Mouse (Mus musculus) olfactory bulb, adult 2 months (tissue): ENCODE results near the gene Trh. TPM values are rescaled to one million over a fixed set of nuclear protein-coding genes. Genes with fewer than 3 reads are reported as not detected.

ENCODE experiments used
- H3K27ac ChIP-seq: fragments of 200-500 bp; 2 replicates; pipeline ENCODE4 v1.5.1; 2012; ENCODE audit warnings: low read depth, low read length; ENCODE audit not compliant: insufficient read depth
- H3K4me1 ChIP-seq: fragments of 200-500 bp; 2 replicates; pipeline ENCODE4 v1.6.1; 2012; ENCODE audit warnings: low read length; ENCODE audit not compliant: control insufficient read depth, insufficient read depth
- H3K4me3 ChIP-seq: fragments of 200-500 bp; 2 replicates; pipeline ENCODE4 v1.5.1; 2012; ENCODE audit warnings: mild to moderate bottlenecking, low read depth, low read length, moderate library complexity; ENCODE audit not compliant: insufficient read depth
- CTCF ChIP-seq: fragments of 200-500 bp; IDR thresholded peaks from 2 replicates; pipeline ENCODE4 v1.5.1; 2012; ENCODE audit warnings: low read depth, mild to moderate bottlenecking, low read length, moderate library complexity; ENCODE audit not compliant: insufficient read depth
- POLR2A ChIP-seq: fragments of 200-500 bp; IDR thresholded peaks from 2 replicates; pipeline ENCODE4 v1.6.1; 2012; ENCODE audit warnings: mild to moderate bottlenecking, low read depth, low read length, moderate library complexity; ENCODE audit not compliant: insufficient read depth
- WGBS: fragments of 180-500 bp; shearing (Covaris S2); methylation state at CpG from one replicate; pipeline ENCODE4 v1.1.7; 2018; 5-methylcytosine and 5-hydroxymethylcytosine counted together
- polyA plus RNA-seq: library from polyadenylated mRNA; stranded (reverse); fragments of >200 nt; gene quantifications from 2 replicates; pipeline ENCODE4 v1.2.4, GENCODE M21; 2012; ENCODE audit warnings: low replicate concordance; ENCODE audit not compliant: missing spikeins, insufficient read depth, insufficient read length

Gene Trh
- not detected in 2 replicates for polyA plus RNA-seq

- Histone ChIP-seq H3K4me3 (peak within 1 kb of the TSS; percentile 24; the same call in 1 of the 2 replicates), H3K4me1 (peaks cover 6% of the 10 kb centered on the region; the same call in 1 of the 2 replicates), H3K27ac (no peak within 1 kb of the TSS)
- WGBS = 2% methylated on average over 31 of the region's 31 CpGs
- no peak for TF ChIP-seq POLR2A
These were observed at the start of gene Trh for GRCm38 (mm10) chr6:92244591-92244990. Gene Trh, minus strand, starts transcription at chr6:92244650.

- no peaks in the 10 kb centered on the region for H3K4me1 ChIP-seq
- no peak overlapping the region for H3K4me3 ChIP-seq
- no peak overlapping the region for H3K27ac ChIP-seq
- WGBS = 88% methylated on average over 3 of the region's 3 CpGs
- TF ChIP-seq POLR2A = no peak
- no peak for TF ChIP-seq CTCF
These were observed 46.4 kb upstream of the Trh start for GRCm38 (mm10) chr6:92290826-92291225.

DNA sequence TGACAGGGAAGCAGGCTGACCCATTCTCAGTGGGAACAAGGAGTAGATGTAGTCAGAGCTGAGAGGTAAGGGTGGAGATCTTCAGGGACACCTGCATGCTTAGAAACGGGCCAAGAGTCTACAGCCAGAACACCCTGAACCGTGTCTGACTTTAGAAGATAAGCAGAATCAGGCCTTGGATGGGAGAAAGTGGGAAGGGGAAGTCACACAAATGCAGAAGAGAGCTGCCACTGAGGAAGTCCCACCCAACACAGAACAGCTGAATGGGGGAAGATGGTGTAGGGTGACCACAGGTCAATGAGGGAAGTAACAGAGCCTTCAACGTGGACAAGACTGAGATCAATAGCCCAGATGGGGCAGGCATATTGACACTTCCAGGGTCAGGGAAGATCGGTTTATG lies 42.4 kb upstream of the Trh start:
- WGBS = 55% methylated on average over 4 of the region's 4 CpGs
- Histone ChIP-seq H3K4me1 (no peaks in the 10 kb centered on the region), H3K27ac (no peak overlapping the region), H3K4me3 (no peak overlapping the region)
- TF ChIP-seq CTCF = no peak
- no peak for TF ChIP-seq POLR2A

GRCm38 (mm10) chr6:92286258-92286888 lies 41.9 kb upstream of the Trh start:
- no peak overlapping the region for H3K27ac ChIP-seq
- no peaks in the 10 kb centered on the region for H3K4me1 ChIP-seq
- H3K4me3 ChIP-seq = no peak overlapping the region
- no peak for TF ChIP-seq POLR2A
- no peak for TF ChIP-seq CTCF
- 27% methylated on average over 4 of the region's 4 CpGs for whole genome bisulfite sequencing

GRCm38 (mm10) chr6:92285559-92285958 lies 41.1 kb upstream of the Trh start:
- no peak for TF ChIP-seq CTCF
- H3K4me3 ChIP-seq = no peak overlapping the region
- WGBS = 69% methylated on average over 4 of the region's 4 CpGs
- H3K4me1 ChIP-seq = no peaks in the 10 kb centered on the region
- no peak overlapping the region for H3K27ac ChIP-seq

DNA sequence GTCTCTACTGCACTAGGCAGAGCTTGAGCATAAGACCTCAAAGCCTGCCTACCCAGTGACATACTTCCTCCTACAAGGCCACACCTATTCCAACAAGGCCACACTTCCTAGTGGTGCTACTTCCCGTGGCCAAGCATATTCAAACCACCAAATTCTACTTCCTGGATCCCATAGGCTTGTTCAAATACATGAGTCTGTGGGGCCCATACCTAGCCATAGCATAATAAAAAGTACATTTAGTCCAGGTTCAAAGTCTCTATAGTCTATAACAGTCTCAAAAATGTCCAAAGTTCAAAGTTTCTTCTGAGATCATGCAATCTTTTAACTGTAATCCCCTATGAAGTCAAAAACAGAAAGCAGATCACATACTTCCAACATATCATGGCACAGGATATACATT lies 32.7 kb upstream of the Trh start:
- TF ChIP-seq CTCF = no peak
- no peak for TF ChIP-seq POLR2A
- Histone ChIP-seq H3K4me1 (no peaks in the 10 kb centered on the region), H3K27ac (no peak overlapping the region), H3K4me3 (no peak overlapping the region)
- 83% methylated on average over 1 of the region's 1 CpGs for WGBS

- Histone ChIP-seq H3K27ac (no peak overlapping the region), H3K4me1 (no peaks in the 10 kb centered on the region), H3K4me3 (no peak overlapping the region)
- TF ChIP-seq CTCF (no peak), POLR2A (no peak)
- WGBS = 84% methylated on average over 6 of the region's 6 CpGs
These were observed 29.3 kb upstream of the Trh start for GRCm38 (mm10) chr6:92273652-92274322.

DNA sequence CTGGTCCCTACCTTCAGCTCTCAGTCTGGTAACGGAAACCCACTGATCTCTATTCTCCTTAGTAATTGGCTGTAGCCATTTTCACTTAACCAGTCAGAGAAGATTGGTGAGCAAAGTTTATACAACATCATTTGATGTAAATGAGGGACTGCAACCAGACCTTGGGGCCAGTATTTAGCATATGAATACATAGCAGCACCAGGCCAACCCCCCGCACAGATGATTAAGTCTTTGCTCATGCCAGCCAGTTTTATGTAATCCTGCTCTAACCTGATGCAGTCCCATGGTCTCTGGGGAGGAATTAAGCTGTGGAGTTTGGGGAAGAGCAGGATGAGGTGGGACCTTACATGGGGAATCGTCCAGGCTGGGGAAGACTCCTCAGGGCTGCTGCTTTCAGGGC lies 28.2 kb upstream of the Trh start:
- TF ChIP-seq POLR2A = no peak
- no peak for TF ChIP-seq CTCF
- Histone ChIP-seq H3K4me3 (no peak overlapping the region), H3K27ac (no peak overlapping the region), H3K4me1 (no peaks in the 10 kb centered on the region)
- WGBS = 59% methylated on average over 3 of the region's 3 CpGs

DNA sequence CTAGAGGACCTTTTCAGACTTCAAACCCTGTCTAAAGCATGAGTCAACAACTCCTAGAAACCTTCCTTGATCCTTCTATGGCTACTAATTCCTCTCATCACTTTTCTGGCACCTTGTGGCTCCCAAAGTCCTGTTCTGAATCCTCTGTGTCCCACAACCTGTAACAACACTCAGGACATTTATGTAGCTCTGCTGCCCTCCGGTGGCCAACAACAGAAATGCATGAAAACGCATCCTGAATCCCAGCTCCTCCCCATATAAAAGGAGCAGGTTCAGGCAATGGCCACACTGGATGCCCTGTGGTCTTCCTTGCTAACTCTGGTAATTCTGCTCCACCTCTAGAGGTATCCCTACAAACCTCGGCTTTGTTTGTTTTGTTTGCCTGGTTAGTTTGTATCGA lies 24.6 kb upstream of the Trh start:
- Histone ChIP-seq H3K27ac (no peak overlapping the region), H3K4me1 (no peaks in the 10 kb centered on the region), H3K4me3 (no peak overlapping the region)
- TF ChIP-seq CTCF = 0 out of 2 replicates have a peak, but pooled peaks have one; percentile 24
- no peak for TF ChIP-seq POLR2A
- WGBS = 13% methylated on average over 4 of the region's 4 CpGs
